Mouse (Mus musculus) CD4-positive naive resting alpha-beta T cell, adult 76 days (primary cell): ENCODE data around the gene Trim59. TPM values are rescaled to one million over a fixed set of nuclear protein-coding genes. Genes with fewer than 3 reads are reported as not detected.

Source experiments
- total RNA-seq: library from RNA; stranded (reverse); gene quantifications from one replicate; pipeline ENCODE4 v1.2.4, GENCODE M21; 2023

Trim59 gene
- total RNA-seq, result 49.1 TPM

DNA sequence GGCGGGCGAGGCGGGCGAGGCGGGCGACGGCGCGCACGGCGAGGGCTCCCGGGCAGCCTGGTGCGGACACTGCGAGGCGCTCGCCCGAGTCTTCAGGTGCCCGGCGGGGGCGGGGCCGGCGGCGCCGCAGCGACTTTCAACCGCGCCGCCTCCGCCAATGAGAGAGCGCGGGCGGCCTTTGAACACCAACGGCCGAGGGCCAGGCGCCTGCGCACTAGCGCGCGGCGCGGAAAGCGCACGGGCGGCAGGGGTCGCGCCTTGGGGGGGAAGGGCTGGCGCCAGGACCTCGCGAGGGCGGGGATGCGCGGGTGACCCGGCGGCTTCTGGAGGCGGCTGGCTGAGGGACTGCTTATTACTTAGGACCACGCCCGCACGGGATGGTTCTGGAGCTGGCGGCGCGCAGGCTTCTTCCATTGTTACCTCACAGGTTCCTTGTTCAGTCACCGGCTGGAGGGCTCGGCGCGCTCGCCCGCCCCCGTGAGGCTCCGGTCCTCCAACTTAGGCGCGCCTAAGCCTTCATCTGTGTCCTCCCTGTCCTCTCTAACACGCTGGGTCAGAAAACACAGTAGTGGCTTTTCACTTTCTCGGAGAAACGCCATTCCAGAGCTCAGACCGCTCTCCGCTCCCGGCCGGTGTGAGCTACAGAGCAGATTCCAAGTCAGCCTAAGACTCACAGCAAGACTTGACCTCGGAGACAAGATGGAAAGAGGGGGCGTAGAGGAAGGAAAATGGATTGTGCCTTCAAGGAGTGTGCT lies at the start of gene Trim59:
Trim59 (minus strand) TSS at position 111 of the 755 bp plus-strand sequence.

DNA sequence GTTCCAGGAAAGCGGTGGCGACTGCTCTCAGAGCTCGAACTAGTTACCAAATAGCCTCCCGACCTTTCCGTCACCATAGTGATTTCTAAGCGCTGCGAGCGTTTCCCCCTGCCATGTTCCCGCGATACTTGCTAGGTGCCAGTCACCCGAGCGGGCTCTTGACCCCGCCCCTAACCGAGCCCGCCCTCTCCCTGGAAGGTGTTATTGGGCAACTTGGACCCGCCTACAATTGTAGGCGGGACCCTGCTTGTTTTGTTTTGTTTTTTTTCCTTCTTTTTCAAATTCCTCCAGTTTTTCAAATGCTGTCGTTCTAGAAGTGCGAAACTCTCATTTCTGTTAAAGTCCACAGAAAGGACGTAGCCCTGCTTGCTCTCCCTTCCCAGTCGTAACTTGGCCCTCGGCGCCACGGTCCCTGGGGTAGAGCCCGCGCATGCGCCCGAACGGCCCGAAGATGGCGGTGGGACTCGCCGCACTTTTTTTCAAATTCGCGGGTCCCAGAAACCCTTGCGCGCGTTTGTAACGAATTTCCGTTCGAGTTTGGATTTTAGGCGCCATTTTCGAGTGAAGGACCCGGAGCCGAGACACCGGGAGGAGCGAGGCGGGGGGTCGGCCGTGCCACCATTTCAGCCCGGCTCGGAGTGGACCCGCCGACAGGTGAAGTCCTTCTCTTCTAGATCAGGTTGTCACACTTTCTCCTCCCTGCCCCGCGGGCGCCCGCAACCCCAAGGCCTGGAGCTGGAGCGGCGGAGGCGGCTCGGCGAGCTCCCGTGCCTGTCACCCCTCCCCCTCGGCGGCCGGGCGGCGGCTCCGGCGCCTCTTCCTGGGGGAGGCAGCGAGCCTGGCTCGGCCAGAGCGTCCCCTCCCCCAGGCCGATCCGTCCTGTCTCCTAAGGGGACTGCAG lies 39.9 kb downstream of the Trim59 start, which contains the start of the genes Ift80 and Smc4:
Ift80 (minus strand) TSS at position 134 of the 901 bp plus-strand sequence.
Smc4 (plus strand) TSS at position 302 of the 901 bp plus-strand sequence.

Other genes starting within 250 kb of the Trim59 start
- gene 1110032F04Rik, start 175.2 kb downstream of the Trim59 start, total RNA-seq, result 10.7 TPM
- 84.7 TPM for gene Ift80, start 40.2 kb downstream of the Trim59 start, total RNA-seq
- 306 TPM for gene Smc4, start 40.0 kb downstream of the Trim59 start, total RNA-seq
- 168 TPM for gene Kpna4, start 82.4 kb upstream of the Trim59 start, total RNA-seq
- not detected for gene Arl14, start 177.7 kb upstream of the Trim59 start, total RNA-seq